Mouse (Mus musculus): ENCODE measurements at regions not wholly inside any gene's neighbourhood (a gene's known extent, or its start where the extent isn't known, plus 50 kb on each side); places are given as distances from the start of the nearest gene placed in this dataset.

GRCm38 (mm10) chr1:184444189-184444588 lies 288.2 kb downstream of the Hlx start:
- Histone ChIP-seq H3K4me2 (ENCODE audit: low read depth) (no peak overlapping the region), H3K27me3 (ENCODE audit: control insufficient read depth, insufficient read depth, low read length) (no peaks in the 10 kb centered on the region), H3K9ac (replicated peaks) (no peak overlapping the region), H3K4me1 (replicated peaks; ENCODE audit: control insufficient read depth in 2 of 2, insufficient read depth in 2 of 2, low read length in 1 of 2) (peaks cover 0 to 2% of the 10 kb centered on the region in 2 experiments; a peak in 1 of 4 replicates), H3K36me3 (replicated peaks; ENCODE audit: control insufficient read depth, insufficient read depth, low read depth) (no peaks in the 10 kb centered on the region), H3K27ac (no peak overlapping the region), H3K9me3 (ENCODE audit: control insufficient read depth, low read length) (no peaks in the 10 kb centered on the region), H3K4me3 (ENCODE audit: insufficient read depth in 1 of 2, low read depth in 2 of 2, low read length in 2 of 2) (no peak overlapping the region)
- 56% methylated on average over 10 of the region's 10 CpGs for WGBS (ENCODE audit: insufficient replicate concordance)
- DNase-seq (ENCODE audit: low read depth in 3 of 3, low spot score in 3 of 3) (no peak), ATAC-seq (ENCODE audit: insufficient read depth) (no peak)
- no peak for TF ChIP-seq CTCF (IDR thresholded peaks at IDR 0.05; ENCODE audit: low read depth)
- TF ChIP-seq EP300 (IDR thresholded peaks at IDR 0.05; ENCODE audit: low read depth): no peak

- H3K4me3 ChIP-seq (ENCODE audit: insufficient read depth in 1 of 2, low read depth in 2 of 2, low read length in 2 of 2): no peak overlapping the region
- H3K4me2 ChIP-seq (ENCODE audit: low read depth): no peak overlapping the region
- DNase-seq (ENCODE audit: low read depth in 3 of 3, low spot score in 3 of 3) (no peak), ATAC-seq (ENCODE audit: insufficient read depth) (no peak)
- H3K4me1 ChIP-seq (replicated peaks; ENCODE audit: control insufficient read depth in 2 of 2, insufficient read depth in 2 of 2, low read length in 1 of 2): peaks cover 0 to 2% of the 10 kb centered on the region in 2 experiments; a peak in 1 of 4 replicates
- no peak overlapping the region for H3K27ac ChIP-seq
- no peaks in the 10 kb centered on the region for H3K36me3 ChIP-seq (replicated peaks; ENCODE audit: control insufficient read depth, insufficient read depth, low read depth)
- H3K27me3 ChIP-seq (ENCODE audit: control insufficient read depth, insufficient read depth, low read length): no peaks in the 10 kb centered on the region
- 35% methylated on average over 3 of the region's 3 CpGs for WGBS (ENCODE audit: insufficient replicate concordance)
- H3K9me3 ChIP-seq (ENCODE audit: control insufficient read depth, low read length): no peaks in the 10 kb centered on the region
- no peak overlapping the region for H3K9ac ChIP-seq (replicated peaks)
- TF ChIP-seq EP300 (IDR thresholded peaks at IDR 0.05; ENCODE audit: low read depth): no peak
- no peak for TF ChIP-seq CTCF (IDR thresholded peaks at IDR 0.05; ENCODE audit: low read depth)
Measured at GRCm38 (mm10) chr1:184442701-184443100, 289.7 kb downstream of the Hlx start.

GRCm38 (mm10) chr1:184441005-184441557 lies 291.3 kb downstream of the Hlx start:
- peaks cover 0 to 2% of the 10 kb centered on the region in 2 experiments; a peak in 1 of 4 replicates for H3K4me1 ChIP-seq (replicated peaks; ENCODE audit: control insufficient read depth in 2 of 2, insufficient read depth in 2 of 2, low read length in 1 of 2)
- H3K27me3 ChIP-seq (ENCODE audit: control insufficient read depth, insufficient read depth, low read length): no peaks in the 10 kb centered on the region
- TF ChIP-seq EP300 (IDR thresholded peaks at IDR 0.05; ENCODE audit: low read depth) (no peak), CTCF (IDR thresholded peaks at IDR 0.05; ENCODE audit: low read depth) (no peak)
- peak overlapping the region in 1 of 2 experiments; percentile 44; a peak in 1 of 4 replicates for H3K4me3 ChIP-seq (ENCODE audit: insufficient read depth in 1 of 2, low read depth in 2 of 2, low read length in 2 of 2)
- H3K4me2 ChIP-seq (ENCODE audit: low read depth): peak overlapping the region; percentile 41
- no peaks in the 10 kb centered on the region for H3K36me3 ChIP-seq (replicated peaks; ENCODE audit: control insufficient read depth, insufficient read depth, low read depth)
- H3K27ac ChIP-seq: no peak overlapping the region
- H3K9ac ChIP-seq (replicated peaks): no peak overlapping the region
- ATAC-seq (ENCODE audit: insufficient read depth) (no peak), DNase-seq (ENCODE audit: low read depth in 3 of 3, low spot score in 3 of 3) (peak in 2 of 3 experiments; percentile 6 to 32)
- WGBS (ENCODE audit: insufficient replicate concordance): 23% methylated on average over 18 of the region's 18 CpGs
- H3K9me3 ChIP-seq (ENCODE audit: control insufficient read depth, low read length): no peaks in the 10 kb centered on the region

GRCm38 (mm10) chr1:184439506-184439905 lies 292.9 kb downstream of the Hlx start:
- Histone ChIP-seq H3K36me3 (replicated peaks; ENCODE audit: control insufficient read depth, insufficient read depth, low read depth) (no peaks in the 10 kb centered on the region), H3K4me1 (replicated peaks; ENCODE audit: control insufficient read depth in 2 of 2, insufficient read depth in 2 of 2, low read length in 1 of 2) (peaks cover 0 to 2% of the 10 kb centered on the region in 2 experiments; a peak in 1 of 4 replicates), H3K9me3 (ENCODE audit: control insufficient read depth, low read length) (no peaks in the 10 kb centered on the region), H3K27ac (no peak overlapping the region), H3K4me3 (ENCODE audit: insufficient read depth in 1 of 2, low read depth in 2 of 2, low read length in 2 of 2) (no peak overlapping the region), H3K9ac (replicated peaks) (no peak overlapping the region), H3K27me3 (ENCODE audit: control insufficient read depth, insufficient read depth, low read length) (no peaks in the 10 kb centered on the region), H3K4me2 (ENCODE audit: low read depth) (no peak overlapping the region)
- no peak for TF ChIP-seq EP300 (IDR thresholded peaks at IDR 0.05; ENCODE audit: low read depth)
- TF ChIP-seq CTCF (IDR thresholded peaks at IDR 0.05; ENCODE audit: low read depth): no peak
- 52% methylated on average over 3 of the region's 3 CpGs for WGBS (ENCODE audit: insufficient replicate concordance)
- ATAC-seq (ENCODE audit: insufficient read depth) (no peak), DNase-seq (ENCODE audit: low read depth in 3 of 3, low spot score in 3 of 3) (no peak)

GRCm38 (mm10) chr1:184436387-184436786 lies 296.0 kb downstream of the Hlx start:
- Histone ChIP-seq H3K4me3 (ENCODE audit: insufficient read depth in 1 of 2, low read depth in 2 of 2, low read length in 2 of 2) (no peak overlapping the region), H3K27me3 (ENCODE audit: control insufficient read depth, insufficient read depth, low read length) (no peaks in the 10 kb centered on the region), H3K4me2 (ENCODE audit: low read depth) (no peak overlapping the region), H3K9ac (replicated peaks) (no peak overlapping the region), H3K36me3 (replicated peaks; ENCODE audit: control insufficient read depth, insufficient read depth, low read depth) (no peaks in the 10 kb centered on the region), H3K27ac (no peak overlapping the region), H3K9me3 (ENCODE audit: control insufficient read depth, low read length) (no peaks in the 10 kb centered on the region), H3K4me1 (replicated peaks; ENCODE audit: control insufficient read depth in 2 of 2, insufficient read depth in 2 of 2, low read length in 1 of 2) (peaks cover 0 to 1% of the 10 kb centered on the region in 2 experiments; a peak in 1 of 4 replicates)
- WGBS (ENCODE audit: insufficient replicate concordance): 54% methylated on average over 3 of the region's 3 CpGs
- TF ChIP-seq EP300 (IDR thresholded peaks at IDR 0.05; ENCODE audit: low read depth) (no peak), CTCF (IDR thresholded peaks at IDR 0.05; ENCODE audit: low read depth) (no peak)
- DNase-seq (ENCODE audit: low read depth in 3 of 3, low spot score in 3 of 3) (no peak), ATAC-seq (ENCODE audit: insufficient read depth) (no peak)

Measured in liver, embryonic 14.5 days (tissue).